Mouse (Mus musculus) liver, embryonic 14 days (tissue): ENCODE data around the gene Gm3139. TPM values are rescaled to one million over a fixed set of nuclear protein-coding genes. Genes with fewer than 3 reads are reported as not detected.

ENCODE experiments used
- polyA plus RNA-seq: library from polyadenylated mRNA; depleted of rRNA; stranded (reverse); fragments of >200 nt; gene quantifications from 2 replicates; pipeline ENCODE4 v1.2.3, GENCODE M21; 2012; rRNA removed

The Gm3139 gene
- not detected in 2 replicates for polyA plus RNA-seq

DNA sequence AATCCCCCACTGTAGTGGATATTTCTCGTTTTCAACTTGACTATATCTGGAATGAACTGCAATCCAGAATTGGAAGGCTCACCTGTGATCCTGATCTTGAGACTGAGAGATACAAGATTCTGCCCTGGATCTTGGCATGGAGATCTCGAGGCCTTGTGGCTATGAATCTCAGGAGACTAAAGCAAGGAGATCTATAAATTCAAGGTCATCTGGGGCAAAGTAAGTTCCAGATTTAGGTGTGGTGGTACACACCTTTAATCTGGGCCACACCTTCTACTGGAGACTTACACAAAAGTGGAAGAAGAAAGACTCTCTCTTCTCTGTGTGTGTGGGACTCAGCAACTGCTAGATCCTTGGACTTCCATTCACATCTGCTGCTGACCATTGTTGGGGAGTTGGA, at the start of gene Gm3139:
Gene Gm3139 (plus strand): TSS at position 301 of the 400 bp plus-strand sequence.

Other genes with a start within 250 kb of the Gm3139 start
- gene A430089I19Rik, start 219.5 kb upstream of the Gm3139 start, polyA plus RNA-seq = not detected in 2 replicates
- not detected in 2 replicates for gene Gm6502, start 211.9 kb upstream of the Gm3139 start, polyA plus RNA-seq
- not detected in 2 replicates for gene AA792892, start 186.5 kb upstream of the Gm3139 start, polyA plus RNA-seq
- gene Gm7682, start 80.5 kb upstream of the Gm3139 start, polyA plus RNA-seq = not detected in 2 replicates
- gene Gm3147, start 90.1 kb downstream of the Gm3139 start, polyA plus RNA-seq = not detected in 2 replicates
- not detected in 2 replicates for gene Gm6509, start 97.7 kb downstream of the Gm3139 start, polyA plus RNA-seq
- not detected in 2 replicates for gene Gm6205, start 122.1 kb downstream of the Gm3139 start, polyA plus RNA-seq